Mouse (Mus musculus): ENCODE results near the gene Vmp1. TPM values are rescaled to one million over a fixed set of nuclear protein-coding genes. Genes with fewer than 3 reads are reported as not detected.

Vmp1 gene
- total RNA-seq, 4 experiments from 2014 or later = 99.8 to 209 (median 138) TPM

GRCm38 (mm10) chr11:86599378-86600208, 84.0 kb downstream of the Vmp1 start:
- no peak for DNase-seq

GRCm38 (mm10) chr11:86598572-86598971, 85.1 kb downstream of the Vmp1 start:
- no peak for DNase-seq

DNA sequence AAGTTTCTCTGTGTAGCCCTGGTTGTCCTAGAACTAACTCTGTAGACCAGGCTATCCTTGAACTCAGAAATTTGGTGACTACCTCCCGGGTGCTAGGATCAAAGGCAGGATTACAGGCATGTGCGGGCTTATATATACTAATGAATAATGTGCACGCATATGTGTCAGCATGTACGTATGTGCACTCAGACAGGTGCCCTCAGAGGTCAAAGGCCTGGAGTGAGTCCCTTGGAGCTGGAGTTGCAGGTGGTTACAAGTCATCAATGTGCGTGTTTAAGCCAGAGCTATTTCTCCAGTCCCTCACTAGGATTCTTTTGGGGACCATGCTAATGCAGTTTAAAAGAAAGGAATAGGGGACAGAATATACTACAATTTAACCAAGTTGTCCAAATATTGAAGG, 85.5 kb downstream of the Vmp1 start:
- no peak for DNase-seq

GRCm38 (mm10) chr11:86596976-86597375, 86.7 kb downstream of the Vmp1 start:
- DNase-seq = no peak

DNA sequence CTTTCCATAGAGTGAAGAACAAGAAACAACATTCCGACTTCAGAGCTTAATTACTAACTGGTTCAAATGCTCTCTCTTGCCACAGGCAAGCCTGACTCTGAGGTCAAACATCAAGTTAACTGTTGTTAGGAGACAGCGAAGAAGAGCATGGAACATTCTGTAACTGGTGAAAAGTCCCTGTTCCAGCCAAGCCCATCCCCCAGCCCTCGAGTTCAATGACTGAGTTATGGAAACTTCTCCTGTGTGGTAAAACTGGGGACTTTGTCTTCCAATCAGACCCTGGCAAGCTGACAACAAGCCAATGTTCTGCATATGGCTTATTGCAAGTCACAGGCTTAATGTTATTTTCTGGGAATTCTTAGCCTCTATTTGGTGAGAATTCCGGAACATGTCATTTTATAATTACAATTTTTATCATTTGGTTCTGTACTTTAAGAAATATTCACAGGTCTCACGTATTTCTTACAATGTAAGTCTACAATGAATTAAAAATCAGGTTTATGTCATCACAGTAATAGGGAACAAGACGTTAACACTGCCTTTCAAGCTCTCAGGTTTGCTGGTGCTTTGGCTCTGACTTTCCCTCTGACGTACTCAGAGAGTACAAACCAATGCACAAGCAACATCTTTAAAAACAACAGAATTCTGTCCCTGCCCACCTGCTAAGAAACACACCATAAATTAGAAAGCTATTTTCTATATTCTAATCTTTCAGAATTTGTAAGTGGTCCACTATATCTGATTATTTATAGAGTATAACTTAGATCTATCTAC, 87.3 kb downstream of the Vmp1 start:
- no peak for DNase-seq

- DNase-seq = no peak
These were observed 88.3 kb downstream of the Vmp1 start for GRCm38 (mm10) chr11:86595366-86595765.

DNA sequence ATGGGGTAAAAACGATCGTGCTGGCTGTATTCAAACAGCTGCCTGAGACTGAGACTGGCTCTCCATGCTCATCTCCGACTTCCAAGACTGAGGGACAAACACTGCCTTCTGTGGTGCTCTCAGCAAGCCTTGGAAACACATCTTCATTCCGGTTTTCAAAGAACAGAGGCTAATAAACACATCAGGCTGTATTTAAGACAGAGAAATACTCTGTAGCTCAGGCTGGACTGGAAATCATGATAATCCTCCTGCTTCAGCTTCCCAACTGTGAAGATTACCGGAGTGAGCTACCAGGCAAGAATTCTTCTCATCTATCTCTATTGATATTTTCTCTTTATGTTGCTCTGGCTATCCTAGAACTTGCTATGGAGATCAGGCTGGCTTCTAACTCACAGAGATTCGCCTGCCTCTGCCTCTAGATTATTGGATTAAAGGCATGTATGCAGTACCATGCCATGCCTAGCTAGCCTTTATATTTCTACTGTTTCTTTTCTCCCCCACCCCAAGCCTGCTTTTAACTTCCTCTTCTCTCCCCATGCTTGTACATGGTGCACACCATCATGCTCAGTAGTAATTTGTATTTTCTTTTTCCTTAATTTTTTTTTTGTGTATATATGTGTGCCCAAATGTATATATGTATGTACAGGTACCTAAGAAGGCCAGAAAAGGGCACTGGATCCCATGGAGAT, 89.3 kb downstream of the Vmp1 start:
- DNase-seq = no peak

DNA sequence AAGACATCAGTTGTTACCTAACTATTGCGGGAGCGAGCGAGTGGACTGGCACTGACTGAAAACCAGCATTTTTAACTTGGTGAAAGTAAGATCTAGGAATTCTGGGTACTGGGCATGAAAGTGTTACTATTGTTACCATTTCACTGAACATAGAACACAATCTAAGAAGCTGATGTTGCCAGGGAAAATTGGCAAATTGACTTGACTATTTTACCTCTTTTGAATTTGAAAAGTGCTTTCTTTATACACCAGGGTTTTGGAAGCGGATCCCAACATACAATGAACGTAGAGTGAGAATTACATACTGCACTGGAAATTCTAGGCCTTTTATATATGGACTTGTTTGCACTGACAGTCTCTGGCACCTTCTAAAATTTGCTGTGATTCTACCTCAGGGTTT, 90.2 kb downstream of the Vmp1 start:
- no peak for DNase-seq

GRCm38 (mm10) chr11:86592993-86593392, 90.6 kb downstream of the Vmp1 start:
- DNase-seq = no peak

DNA sequence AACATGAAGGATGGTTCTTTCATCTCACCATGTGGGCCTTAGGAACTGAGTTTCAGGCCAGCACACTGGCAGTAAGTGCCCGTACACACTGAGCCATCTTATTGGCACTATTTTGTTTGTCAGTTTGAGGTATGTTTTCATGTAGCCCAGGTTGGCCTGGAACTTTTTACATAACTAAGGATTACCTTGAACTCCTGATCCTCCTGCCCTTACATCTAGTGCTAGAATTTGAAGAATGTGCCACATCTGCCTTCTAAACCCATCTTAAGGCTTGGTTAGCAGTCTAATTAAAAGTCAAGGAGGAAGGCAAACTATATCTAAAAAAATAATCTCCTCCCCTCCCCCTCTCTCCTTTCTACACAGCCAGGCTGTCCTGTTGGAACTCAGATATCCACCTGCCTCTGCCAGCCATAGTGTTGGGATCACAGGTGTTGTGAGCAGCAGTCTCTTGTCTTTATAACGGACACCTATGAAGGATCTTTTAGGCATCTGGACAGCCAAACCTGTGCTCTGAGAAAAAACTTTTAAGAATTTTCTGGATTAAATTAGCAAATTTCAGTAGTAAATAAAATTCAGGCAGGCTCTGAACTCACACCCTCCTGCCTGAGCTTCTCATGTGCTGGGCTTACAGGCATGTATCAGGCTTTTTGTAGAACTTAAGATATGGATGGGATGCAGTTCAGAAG, 91.6 kb downstream of the Vmp1 start:
- DNase-seq = no peak

- no peak for DNase-seq
These were observed 92.3 kb downstream of the Vmp1 start for GRCm38 (mm10) chr11:86591301-86591845.

DNA sequence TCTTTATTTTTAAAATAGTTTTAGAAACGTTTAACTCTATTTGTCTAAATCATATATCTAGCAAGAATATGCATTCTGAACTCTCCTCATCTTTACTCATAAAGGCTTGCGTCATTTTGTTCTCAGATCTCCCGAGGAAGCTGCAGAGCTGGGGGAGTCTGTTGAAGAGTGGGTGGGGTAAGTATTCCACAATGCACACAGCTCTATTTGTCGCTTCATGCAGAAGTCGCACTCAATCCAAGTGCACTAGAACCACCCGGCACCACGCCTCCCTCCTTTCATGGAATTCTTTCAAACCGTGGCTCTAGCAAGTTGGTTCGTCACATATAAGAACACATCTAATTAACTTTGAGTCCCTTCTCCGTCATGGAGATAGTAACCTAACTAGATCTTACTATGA, 93.1 kb downstream of the Vmp1 start:
- DNase-seq = no peak

DNA sequence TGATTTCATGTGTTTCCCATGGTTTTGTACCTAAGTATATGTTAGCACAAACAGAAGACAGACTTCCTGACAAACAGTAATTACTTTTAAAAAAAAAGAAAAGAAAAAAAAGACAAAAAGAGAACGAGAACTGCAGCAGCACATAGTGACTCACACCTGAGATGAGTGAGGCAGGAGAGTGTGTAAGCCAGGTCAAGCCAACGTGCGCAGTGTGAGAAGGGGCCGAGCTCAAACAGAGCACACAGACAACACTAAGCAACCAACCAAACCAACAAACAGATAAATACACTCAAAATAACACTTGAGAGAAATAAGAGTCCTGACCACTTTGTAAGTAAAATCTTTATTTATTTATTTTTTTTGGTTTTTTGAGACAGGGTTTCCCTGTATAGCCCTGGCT, 93.6 kb downstream of the Vmp1 start:
- no peak for DNase-seq

- no peak for DNase-seq
These were observed 94.9 kb downstream of the Vmp1 start for GRCm38 (mm10) chr11:86588583-86589298.

DNA sequence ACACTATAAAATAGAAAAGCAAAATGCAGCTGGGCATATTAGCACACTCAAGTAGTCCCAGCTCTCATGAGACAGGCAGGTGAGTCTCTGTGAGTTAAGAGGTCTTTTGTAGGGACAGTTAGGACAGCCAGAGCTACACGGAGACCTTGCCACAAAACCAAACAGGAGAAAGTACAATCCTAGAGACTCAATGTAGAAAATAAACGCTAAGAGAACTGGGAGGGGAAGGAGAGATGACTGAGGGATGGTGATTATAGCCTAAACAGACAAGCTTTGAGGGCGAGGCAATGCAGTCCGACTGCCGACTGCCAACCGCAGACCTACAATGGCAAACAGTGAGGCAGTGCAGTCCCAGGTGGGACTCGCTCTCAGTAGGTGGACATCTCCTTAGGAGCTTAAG, 95.8 kb downstream of the Vmp1 start:
- DNase-seq = no peak

DNA sequence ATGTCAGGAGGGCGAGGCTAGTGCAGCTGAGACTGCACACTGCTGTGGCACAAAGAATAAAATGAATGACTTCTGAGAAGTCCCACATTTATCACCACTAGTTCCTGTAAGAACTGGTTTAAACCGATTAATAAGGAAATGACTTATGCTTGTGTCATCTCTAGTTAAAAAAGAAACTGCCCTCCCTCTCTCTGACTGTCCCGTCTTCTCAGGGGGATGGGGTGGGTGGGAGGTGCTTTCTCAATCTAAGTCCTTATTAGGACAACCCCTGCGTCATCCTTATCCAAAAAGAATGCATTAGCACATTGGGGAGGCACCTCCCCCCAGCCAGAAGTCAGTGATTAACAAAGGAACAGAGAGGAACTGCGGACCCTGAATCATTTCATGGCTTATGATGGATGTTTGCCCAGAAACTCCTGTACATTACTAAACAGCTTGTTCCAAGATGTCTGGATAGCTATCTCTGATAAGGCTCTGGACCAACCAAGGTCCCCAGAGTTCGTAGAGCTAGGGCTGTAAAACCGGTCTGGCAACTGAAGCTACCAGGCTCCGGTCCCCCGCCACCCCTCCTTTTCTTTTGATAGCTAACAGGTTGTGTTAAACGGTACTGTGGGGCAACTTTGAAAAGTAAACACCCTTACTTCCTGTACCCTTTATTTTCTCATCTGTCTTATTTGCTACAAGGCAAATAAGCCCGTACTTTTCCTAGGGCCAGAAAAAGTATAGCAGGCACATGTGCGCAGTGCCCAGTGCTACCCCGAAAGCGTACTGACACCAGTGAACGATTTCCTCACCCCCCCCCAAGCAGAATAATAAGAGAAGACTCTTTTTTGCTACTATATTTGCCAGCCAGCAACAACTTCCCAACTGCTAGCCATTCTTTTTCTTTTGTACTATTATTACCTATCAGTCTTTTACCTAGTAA, 96.5 kb downstream of the Vmp1 start:
- DNase-seq = peak; percentile 73

- no peak for DNase-seq
These were observed 97.3 kb downstream of the Vmp1 start for GRCm38 (mm10) chr11:86586177-86586867.

- DNase-seq = no peak
These were observed 98.0 kb downstream of the Vmp1 start for GRCm38 (mm10) chr11:86585598-86585984.

DNA sequence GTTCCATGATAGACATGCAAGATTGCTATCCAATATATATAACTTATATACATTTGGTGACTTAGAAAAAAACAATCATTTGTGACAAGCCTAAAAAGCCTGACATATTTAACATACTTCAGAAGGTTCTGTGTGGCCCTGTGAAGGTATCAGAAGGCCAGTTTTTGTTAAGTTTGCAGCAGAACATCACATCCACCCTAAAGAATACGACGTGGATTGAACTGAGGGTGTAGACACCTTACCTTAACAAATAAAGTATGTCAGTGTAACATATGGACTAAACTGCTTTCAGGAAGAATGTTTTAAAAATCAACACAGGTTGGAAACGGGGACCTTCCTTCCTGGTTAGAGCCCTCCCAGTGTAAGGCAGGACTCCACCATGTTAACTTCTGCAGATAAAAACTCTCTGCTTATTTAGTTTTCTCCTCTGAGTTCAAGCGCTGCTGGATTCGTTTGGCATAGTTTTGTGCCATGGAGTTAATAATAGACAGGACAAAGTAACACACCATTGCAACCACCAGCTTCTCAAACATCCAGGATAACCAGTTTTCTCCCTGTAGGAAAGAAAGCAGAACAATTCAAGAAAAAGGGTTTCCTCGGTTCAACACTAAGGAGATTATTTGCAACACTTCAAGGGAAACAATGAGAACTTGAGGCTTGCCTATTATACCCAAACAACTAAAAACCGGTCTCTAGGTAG, 98.6 kb downstream of the Vmp1 start:
- DNase-seq = no peak

Measured in adrenal gland, adult 8-10 months (tissue).